Mouse (Mus musculus) CH12.LX (cell line): ENCODE data around the gene Agmat. TPM values are rescaled to one million over a fixed set of nuclear protein-coding genes. Genes with fewer than 3 reads are reported as not detected.

Source experiments
- DNase-seq: peaks from one replicate; pipeline ENCODE4 v3.0.0-alpha.2; 2013; ENCODE audit errors: extremely low read depth
- H3K27ac ChIP-seq: 2 replicates; pipeline ENCODE4 v1.5.1; 2012; ENCODE audit warnings: low read depth, mild to moderate bottlenecking, control low read depth, moderate library complexity; ENCODE audit not compliant: insufficient read depth
- H3K27me3 ChIP-seq: replicated peaks from 2 replicates; pipeline ENCODE3; 2012; ENCODE audit warnings: inconsistent platforms
- H3K36me3 ChIP-seq, 2 experiments: replicated peaks in 1 of 2; 2 replicates each; pipeline versions ENCODE3 to v1.6.1; 2012; ENCODE audit warnings: inconsistent platforms in 1 of 2, low read length in 1 of 2, mild to moderate bottlenecking in 1 of 2, mixed read lengths in 1 of 2, moderate library complexity in 1 of 2; ENCODE audit not compliant: control insufficient read depth in 1 of 2, insufficient read depth in 1 of 2
- H3K4me1 ChIP-seq, 2 experiments: 2 replicates each; pipeline ENCODE4 v1.6.1; 2012; ENCODE audit warnings: inconsistent platforms in 1 of 2, moderate library complexity in 1 of 2; ENCODE audit not compliant: insufficient read depth in 2 of 2, control insufficient read depth in 1 of 2
- H3K4me2 ChIP-seq: 2 replicates; pipeline ENCODE4 v1.6.1; 2012; ENCODE audit warnings: low read depth, mild to moderate bottlenecking, control low read depth; ENCODE audit not compliant: poor library complexity, insufficient read depth, severe bottlenecking
- H3K4me3 ChIP-seq, 3 experiments: fragments of 150-350 bp in 1 of 3; sonication (generic) in 1 of 3; replicated peaks in 1 of 3; 2 replicates each; pipeline versions ENCODE3 to v1.5.1; 2011 to 2012; ENCODE audit warnings: low read depth in 2 of 3, low read length in 2 of 3, mild to moderate bottlenecking in 2 of 3, moderate library complexity in 2 of 3, control low read depth in 1 of 3, improper control_type of control experiment in 1 of 3, inconsistent platforms in 1 of 3, mixed read lengths in 1 of 3; ENCODE audit not compliant: poor library complexity in 1 of 3
- H3K79me2 ChIP-seq: replicated peaks from 2 replicates; pipeline ENCODE4 v1.6.1; 2012; ENCODE audit warnings: mild to moderate bottlenecking, moderate library complexity; ENCODE audit not compliant: control insufficient read depth, poor library complexity, insufficient read depth, severe bottlenecking; ENCODE audit errors: extremely low read depth
- H3K9ac ChIP-seq: 2 replicates; pipeline ENCODE4 v1.6.1; 2012; ENCODE audit warnings: low read depth, mild to moderate bottlenecking, control low read depth, moderate library complexity; ENCODE audit not compliant: insufficient read depth
- H3K9me3 ChIP-seq: replicated peaks from 2 replicates; pipeline ENCODE3; 2012; ENCODE audit warnings: low read length, inconsistent platforms, mixed read lengths
- CHD1 ChIP-seq: IDR thresholded peaks from 2 replicates; pipeline ENCODE4 v1.6.1; 2012; ENCODE audit warnings: low read depth, low read length, improper control_type of control experiment, inconsistent platforms
- CHD2 ChIP-seq: IDR thresholded peaks from 2 replicates; pipeline ENCODE4 v1.6.1; 2011; ENCODE audit warnings: low read length, improper control_type of control experiment
- E2F4 ChIP-seq: IDR thresholded peaks from 2 replicates; pipeline ENCODE4 v1.6.1; 2011; ENCODE audit warnings: low read depth, low read length, improper control_type of control experiment; ENCODE audit not compliant: insufficient replicate concordance
- ELF1 ChIP-seq: IDR thresholded peaks from 2 replicates; pipeline ENCODE4 v1.6.1; 2014; ENCODE audit warnings: low read depth, mild to moderate bottlenecking, inconsistent platforms, low read length, improper control_type of control experiment
- JUND ChIP-seq: conservative IDR thresholded peaks from 2 replicates; pipeline ENCODE4 v1.6.1; 2011; ENCODE audit warnings: low read depth, low read length, improper control_type of control experiment
- MAFK ChIP-seq: IDR thresholded peaks from 2 replicates; pipeline ENCODE4 v1.6.1; 2011; ENCODE audit warnings: low read length, improper control_type of control experiment; ENCODE audit not compliant: insufficient replicate concordance
- MAZ ChIP-seq: IDR thresholded peaks from 2 replicates; pipeline ENCODE4 v1.6.1; 2012; ENCODE audit warnings: low read depth, mild to moderate bottlenecking, inconsistent platforms, low read length, improper control_type of control experiment, moderate library complexity
- NELFE ChIP-seq: IDR thresholded peaks from 2 replicates; pipeline ENCODE4 v1.6.1; 2011; ENCODE audit warnings: low read depth, low read length, improper control_type of control experiment
- NRF1 ChIP-seq: IDR thresholded peaks from 2 replicates; pipeline ENCODE4 v1.6.1; 2014; ENCODE audit warnings: low read depth, mild to moderate bottlenecking, inconsistent platforms, low read length, improper control_type of control experiment, moderate library complexity
- PAX5 ChIP-seq: IDR thresholded peaks from 2 replicates; pipeline ENCODE4 v1.6.1; 2012; ENCODE audit warnings: low read length, inconsistent platforms, mixed read lengths
- POLR2A ChIP-seq: IDR thresholded peaks from 2 replicates; pipeline ENCODE4 v1.6.1; 2011; ENCODE audit warnings: low read depth, mild to moderate bottlenecking, improper control_type of control experiment, low read length
- POLR2AphosphoS2 ChIP-seq: IDR thresholded peaks from 2 replicates; pipeline ENCODE4 v1.6.1; 2011; ENCODE audit warnings: low read depth, low read length, improper control_type of control experiment
- SMC3 ChIP-seq: IDR thresholded peaks from 2 replicates; pipeline ENCODE4 v1.6.1; 2011; ENCODE audit warnings: low read depth, low read length, improper control_type of control experiment
- TBP ChIP-seq: conservative IDR thresholded peaks from 2 replicates; pipeline ENCODE4 v1.6.1; 2011; ENCODE audit warnings: low read depth, low read length, improper control_type of control experiment
- USF1 ChIP-seq: IDR thresholded peaks from 2 replicates; pipeline ENCODE4 v1.6.1; 2014; ENCODE audit warnings: low read depth, mild to moderate bottlenecking, inconsistent platforms, low read length, improper control_type of control experiment
- dilution Hi-C: fragments of 300-500 bp; cut with MboI; formaldehyde crosslinking; loops from 2 replicates; pipeline ENCODE4 v1.14.3; 2020; ENCODE audit warnings: low sequenced_read_pairs; ENCODE audit not compliant: extremely low pct_unique_long_range_greater_than_20kb, extremely low pct_ligation_motif_present
- in situ Hi-C: fragments of 300-500 bp; cut with MboI; formaldehyde crosslinking; loops from 3 replicates; pipeline ENCODE4 v1.14.3; 2019; ENCODE audit warnings: low sequenced_read_pairs, low pct_ligation_motif_present, low pct_unique_long_range_greater_than_20kb, mixed read lengths
- polyA plus RNA-seq: library from polyadenylated mRNA; unstranded; fragments of >175 nt; gene quantifications from 2 replicates; pipeline ENCODE4 v1.2.1, GENCODE M21; 2012; ENCODE audit warnings: low read depth; ENCODE audit not compliant: insufficient read length
- total RNA-seq, 2 experiments: library from RNA; depleted of rRNA; stranded (reverse); fragments of 300-350 nt in 1 of 2; fragments of >200 nt in 1 of 2; gene quantifications; 2 replicates each; pipeline ENCODE4 v1.2.3; 2012 to 2014

Agmat gene
- total and polyA plus RNA-seq, 3 experiments = not detected

- peaks cover 3% of the 10 kb centered on the region for H3K9me3 ChIP-seq
- H3K4me1 ChIP-seq = no peaks in the 10 kb centered on the region
- no peak overlapping the region for H3K4me3 ChIP-seq
- H3K27ac ChIP-seq = no peak overlapping the region
- no peaks in the 10 kb centered on the region for H3K79me2 ChIP-seq
- no peak for TF ChIP-seq TBP
- no peak for TF ChIP-seq E2F4
- TF ChIP-seq POLR2AphosphoS2 = no peak
- TF ChIP-seq CHD2 = no peak
- no peak for TF ChIP-seq USF1
- TF ChIP-seq MAZ = no peak
- no peak for TF ChIP-seq CHD1
- no peak for TF ChIP-seq MAFK
- no peak for TF ChIP-seq NELFE
- no peak for TF ChIP-seq PAX5
- TF ChIP-seq POLR2A = no peak
- TF ChIP-seq ELF1 = no peak
- no peak for TF ChIP-seq JUND
- TF ChIP-seq, all 38 proteins: peak for 0
- no peak for DNase-seq
- in situ Hi-C loops (no loop called here), dilution Hi-C loops (no loop called here)
- Histone ChIP-seq H3K4me2 (no peak overlapping the region), H3K36me3 (peaks cover 0 to 5% of the 10 kb centered on the region in 2 experiments), H3K27me3 (no peaks in the 10 kb centered on the region), H3K9ac (no peak overlapping the region)
Observed at GRCm38 (mm10) chr4:141755375-141755930, 9.0 kb downstream of the Agmat start.

- Histone ChIP-seq H3K36me3 (peaks cover 2 to 18% of the 10 kb centered on the region in 2 experiments), H3K27me3 (no peaks in the 10 kb centered on the region), H3K79me2 (no peaks in the 10 kb centered on the region), H3K9me3 (peaks cover 3% of the 10 kb centered on the region), H3K9ac (no peak overlapping the region), H3K4me1 (peaks cover 0 to 14% of the 10 kb centered on the region in 2 experiments; a peak in 2 of 4 replicates), H3K4me3 (no peak overlapping the region)
- in situ Hi-C loops = no loop called here
- TF ChIP-seq SMC3 (no peak), NRF1 (no peak)
- TF ChIP-seq, all 38 proteins: peak for 0
- DNase-seq = no peak
- Histone ChIP-seq H3K4me2 (no peak overlapping the region), H3K27ac (no peak overlapping the region)
- dilution Hi-C loops = no loop called here
Observed at GRCm38 (mm10) chr4:141757124-141757523, 10.7 kb downstream of the Agmat start.
